Mouse (Mus musculus) embryo, embryonic 11.5 days (tissue): Measurements from ENCODE around the gene Tmem26.
"Not testable (repeated sequence)": the region's sequence is repeated elsewhere in the genome, so short reads cannot be mapped to it uniquely, and the experiment has no call there.

Experiments used
- DNase-seq: peaks from one replicate; pipeline ENCODE4 v3.0.0-alpha.2; 2012; ENCODE audit warnings: low read depth, low spot score

Gene Tmem26

DNA sequence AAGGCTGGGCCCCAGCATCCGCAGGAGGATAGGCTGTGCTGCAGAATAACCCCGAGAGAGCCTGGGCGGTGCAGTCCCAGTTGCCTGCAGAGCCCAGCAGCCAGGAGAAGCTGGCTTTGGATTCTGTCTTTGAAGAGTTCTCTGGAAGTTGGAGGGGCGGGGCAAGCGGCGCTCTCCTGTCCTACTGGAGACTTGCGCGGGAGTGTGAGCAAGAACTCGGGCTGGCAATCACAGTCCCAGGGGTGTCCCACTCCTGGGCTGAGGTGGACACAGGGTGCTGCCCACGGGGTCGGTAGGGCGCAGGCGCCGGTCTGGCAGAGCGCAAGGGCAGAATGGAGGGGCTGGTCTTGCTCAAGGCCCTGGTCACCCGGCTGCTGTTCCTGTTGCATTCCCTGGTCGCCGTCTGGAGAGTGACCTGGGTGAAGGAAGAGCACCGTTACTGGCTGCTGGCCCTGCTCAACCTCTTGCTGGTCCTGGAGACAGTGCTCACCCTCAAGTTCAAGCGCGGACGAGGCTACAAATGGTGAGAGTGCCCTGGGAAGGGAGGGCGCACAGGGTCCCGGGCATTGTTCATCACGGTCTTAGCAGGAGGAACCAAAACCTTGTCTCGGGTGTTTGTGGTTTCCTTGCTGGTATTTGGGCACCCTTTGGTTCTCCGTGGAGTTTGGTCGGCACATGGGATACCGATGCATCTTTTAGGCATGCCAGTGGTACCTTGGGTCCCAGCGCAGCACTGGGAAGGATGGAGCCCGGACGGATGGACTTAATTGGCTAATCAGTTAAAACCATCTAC, at the start of gene Tmem26:
Gene Tmem26 (plus strand): TSS at position 79 of the 793 bp plus-strand sequence.
- DNase-seq, result peak; percentile 22

DNA sequence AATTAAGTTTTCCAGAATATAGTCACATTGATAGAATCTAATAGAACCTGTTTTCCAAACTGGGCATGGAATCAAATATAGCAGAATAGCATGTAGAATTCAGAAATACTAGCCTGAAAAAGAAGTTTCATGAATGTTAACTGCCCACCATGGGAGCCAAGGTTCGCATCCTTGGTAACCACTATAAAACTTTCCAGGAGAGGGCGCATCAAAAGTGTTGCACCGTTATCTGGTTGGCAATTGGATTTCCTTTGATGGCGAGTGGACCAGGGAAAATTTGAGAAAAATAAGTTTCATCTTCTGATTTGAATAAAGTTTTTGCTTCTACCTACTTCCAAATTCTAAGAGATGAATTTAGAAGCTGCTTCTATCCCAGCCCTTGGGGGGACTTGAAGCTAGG, 44.8 kb upstream of the Tmem26 start:
- DNase-seq, result no peak

DNA sequence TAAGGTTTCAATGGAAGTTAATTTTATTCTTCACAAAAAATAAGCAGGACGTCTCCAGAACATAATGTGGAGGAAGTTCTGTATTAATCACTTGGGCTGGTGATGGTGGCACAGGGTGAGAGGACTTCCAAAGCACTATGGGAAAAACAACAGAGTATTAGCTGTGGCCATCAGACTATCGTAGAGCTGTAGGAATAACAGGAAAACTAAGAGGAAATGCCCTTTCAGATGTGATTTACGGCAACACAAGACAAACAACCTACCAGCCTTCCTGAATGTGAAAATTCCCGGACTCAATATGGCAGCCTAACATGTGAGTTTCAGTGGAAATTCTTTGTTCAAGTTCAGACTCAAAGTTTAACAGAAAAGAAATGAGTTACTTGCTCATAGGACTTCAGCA, 42.2 kb upstream of the Tmem26 start:
- DNase-seq, result no peak

DNA sequence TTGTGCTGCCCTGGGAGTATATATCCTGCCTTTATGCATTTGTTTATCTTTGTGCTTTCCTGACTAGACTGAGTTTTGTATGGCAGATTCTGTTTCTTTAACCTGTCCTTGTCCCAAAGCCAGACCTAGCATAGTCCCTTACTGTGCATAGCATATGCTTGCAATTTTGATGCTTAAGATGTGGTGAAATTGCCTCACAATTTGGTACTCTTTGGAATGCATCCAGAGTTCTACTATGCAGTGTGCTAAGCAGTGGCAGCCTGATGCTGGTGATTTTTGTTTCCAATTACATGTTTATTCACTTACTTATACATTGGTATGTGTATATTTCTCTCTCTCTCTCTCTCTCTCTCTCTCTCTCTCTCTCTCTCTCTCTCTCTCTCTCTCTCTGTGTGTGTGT, 37.9 kb upstream of the Tmem26 start:
- DNase-seq, result no peak

DNA sequence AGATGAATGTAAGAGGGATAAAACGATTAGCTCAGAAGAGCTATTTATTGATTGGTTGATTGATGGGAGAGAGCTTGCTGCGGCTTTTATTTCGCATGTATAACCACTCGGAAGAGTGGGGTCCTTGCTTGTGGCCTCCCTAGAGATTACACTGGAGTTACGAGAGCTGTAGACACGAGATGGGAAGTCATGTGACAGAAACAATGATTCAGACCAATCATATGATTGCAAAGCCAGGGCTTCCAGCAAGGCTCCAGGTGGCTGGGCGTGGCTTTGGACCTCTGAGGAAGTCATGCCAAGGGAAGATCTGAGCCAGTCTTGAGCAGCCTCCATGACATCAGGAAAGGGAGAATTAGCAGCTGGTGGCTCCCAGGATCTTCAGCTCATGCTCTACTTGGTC, 32.3 kb upstream of the Tmem26 start:
- DNase-seq, result no peak

DNA sequence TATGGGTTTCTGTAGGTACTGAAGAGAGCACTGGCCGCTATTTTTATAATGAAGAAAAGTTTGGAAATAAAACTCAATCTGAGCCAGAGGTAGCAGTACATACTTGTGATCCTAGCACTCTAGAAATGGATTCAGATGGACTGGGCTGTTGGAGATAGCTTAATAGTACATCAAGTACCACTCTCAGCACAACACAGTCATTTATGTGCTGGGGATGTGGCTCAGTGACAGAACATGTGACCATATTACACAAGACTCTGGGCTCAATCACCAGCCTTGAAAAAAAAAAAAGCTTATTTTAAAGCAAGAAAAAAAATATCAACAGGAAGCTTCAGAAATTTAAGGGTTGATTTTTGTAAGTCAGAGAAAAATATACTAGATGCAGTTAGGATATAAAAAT, 31.0 kb upstream of the Tmem26 start:
- DNase-seq, result no peak

DNA sequence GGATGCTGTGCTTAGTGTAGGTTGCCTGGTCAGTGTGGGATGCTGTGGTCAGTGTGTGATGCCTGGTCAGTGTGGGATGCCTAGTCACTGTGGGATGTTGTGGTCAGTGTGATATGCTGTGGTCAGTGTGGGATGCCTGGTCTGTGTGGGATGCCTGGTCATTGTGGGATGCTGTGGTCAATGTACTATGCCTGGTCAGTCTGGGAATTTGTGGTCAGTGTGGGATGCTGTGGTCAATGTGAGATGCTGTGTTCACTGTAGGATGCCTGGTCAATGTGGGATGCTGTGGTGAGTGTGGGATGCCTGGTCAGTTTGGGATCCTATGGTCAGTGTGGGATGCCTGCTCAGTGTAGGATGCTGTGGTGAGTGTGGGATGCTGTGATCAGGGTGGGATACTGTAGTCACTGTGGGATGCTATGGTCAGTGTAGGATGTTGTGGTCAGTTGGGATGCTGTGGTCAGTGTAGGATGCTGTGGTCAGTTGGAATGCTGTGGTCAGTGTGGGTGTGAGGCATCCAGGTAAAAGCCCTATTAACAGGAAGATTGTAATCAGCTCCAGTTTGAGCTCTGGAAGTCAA, 27.6 kb upstream of the Tmem26 start:
- no peak for DNase-seq

DNA sequence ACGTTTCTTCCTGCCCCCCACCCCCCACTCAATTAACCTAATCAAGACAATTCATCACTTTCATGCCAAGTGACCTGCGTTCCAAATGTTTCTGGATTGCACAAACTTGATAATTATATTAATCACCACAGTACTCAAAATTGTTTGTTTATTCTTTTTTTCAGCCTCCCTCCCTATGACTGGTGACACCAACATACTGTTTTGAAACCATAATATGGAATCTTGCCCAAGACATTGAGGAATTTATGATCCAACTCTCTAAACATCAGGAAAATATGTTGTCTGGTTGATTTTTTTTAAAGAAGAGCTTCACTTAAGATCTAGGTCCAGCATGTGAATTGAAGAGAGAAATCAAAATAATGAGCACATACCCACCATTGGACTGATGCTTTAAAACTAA, 19.2 kb upstream of the Tmem26 start:
- DNase-seq, result no peak

DNA sequence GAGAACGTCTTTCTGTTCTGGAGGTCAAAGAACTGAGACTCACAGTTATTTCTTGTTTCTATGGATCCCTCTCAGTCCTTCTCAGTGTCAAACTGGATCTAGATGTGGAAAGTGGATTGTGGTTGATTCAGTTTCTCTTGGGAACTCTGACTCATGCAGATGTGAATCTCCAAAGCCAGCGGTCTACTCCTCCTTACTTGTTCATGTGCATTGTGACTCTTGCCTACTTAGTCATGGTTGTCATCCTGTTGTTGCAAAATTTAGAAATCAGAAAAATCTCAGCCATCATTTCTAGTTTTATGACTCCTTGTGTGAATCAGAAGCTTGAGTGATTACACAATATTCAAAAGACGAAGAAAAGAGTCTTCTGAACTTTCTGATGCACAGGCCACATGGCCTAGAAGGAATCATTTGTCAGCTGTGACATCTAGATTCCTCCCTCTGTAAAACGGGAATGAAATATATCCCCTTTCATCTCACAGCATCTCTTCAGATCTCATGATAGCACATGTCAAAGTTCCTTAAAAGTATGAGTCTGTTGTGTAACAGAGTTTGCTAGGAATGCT, 17.9 kb upstream of the Tmem26 start:
- DNase-seq, result no peak

DNA sequence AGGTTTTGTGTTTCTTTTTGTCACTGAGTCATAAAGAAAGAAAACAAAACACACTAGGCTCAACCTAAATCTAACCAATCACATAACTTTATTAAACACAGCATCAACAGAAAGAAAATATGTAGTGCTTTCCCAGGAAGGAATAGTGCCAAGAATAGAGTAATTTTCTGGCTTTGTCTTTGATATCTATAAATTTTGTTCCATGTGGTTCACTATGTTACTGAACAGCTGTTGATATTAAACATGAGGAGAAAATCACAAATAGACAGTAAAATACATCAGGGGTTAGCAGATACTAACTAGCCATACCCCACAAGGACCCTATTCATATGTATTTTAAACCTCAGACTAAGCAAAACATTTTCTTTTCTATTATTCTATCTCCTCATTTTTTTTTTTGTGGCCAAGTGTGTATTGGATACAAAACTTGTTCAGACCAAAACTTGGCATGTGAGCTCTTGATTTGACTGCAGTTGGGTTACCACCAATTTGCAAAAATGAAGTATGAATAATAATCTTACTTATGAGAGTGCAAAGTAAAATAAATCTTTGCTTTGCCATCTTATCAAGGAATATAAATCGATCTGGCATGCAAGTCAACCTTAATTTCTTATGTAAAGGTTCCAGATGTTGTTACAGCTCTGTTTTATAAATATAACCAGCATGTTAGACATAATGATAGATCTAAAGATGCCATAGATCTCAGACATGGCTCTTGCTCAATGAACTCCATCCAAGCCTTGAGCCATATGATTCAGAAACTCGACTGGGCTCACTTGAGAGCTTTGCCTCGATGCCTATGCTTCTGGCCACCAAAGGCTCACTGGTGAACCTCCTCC, 16.2 kb upstream of the Tmem26 start:
- DNase-seq, result no peak

DNA sequence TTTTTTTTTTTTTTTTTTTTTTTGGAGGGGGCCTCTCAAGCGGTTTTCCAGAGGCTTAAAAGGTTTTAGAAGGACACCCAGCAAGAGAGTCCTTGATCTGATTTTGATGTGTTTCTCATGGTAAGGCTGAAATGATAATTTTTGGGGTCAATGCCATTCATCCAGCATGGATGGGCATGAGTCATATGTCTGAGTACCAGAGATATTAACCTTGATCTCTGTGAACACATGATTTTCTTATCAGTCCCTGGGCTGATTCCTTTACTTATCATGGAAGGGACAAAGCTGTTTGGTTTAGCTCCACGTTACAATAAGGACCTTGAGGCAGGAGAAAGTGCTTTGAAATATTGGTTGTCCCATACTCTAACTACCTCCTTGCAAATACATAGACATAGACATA, 10.5 kb upstream of the Tmem26 start:
- no peak for DNase-seq

DNA sequence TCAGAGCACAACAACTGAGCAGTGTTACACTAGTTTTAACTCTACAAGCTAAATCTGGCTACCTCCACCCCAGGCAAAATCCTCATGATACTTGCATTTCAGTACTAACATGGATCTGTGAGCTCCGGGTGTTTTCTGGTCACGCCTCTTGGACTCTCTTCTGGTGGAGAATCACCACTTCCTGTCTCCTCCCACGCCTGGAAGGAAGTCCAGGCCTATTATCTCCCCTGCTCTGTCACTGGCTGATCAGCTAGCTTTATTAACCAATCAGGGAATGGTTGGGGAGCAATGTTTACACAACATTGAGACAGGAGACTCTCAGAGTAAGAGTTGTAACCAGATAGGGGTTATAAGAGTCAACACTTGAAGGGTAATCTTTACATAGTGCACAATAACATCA, 9.1 kb upstream of the Tmem26 start:
- no peak for DNase-seq

DNA sequence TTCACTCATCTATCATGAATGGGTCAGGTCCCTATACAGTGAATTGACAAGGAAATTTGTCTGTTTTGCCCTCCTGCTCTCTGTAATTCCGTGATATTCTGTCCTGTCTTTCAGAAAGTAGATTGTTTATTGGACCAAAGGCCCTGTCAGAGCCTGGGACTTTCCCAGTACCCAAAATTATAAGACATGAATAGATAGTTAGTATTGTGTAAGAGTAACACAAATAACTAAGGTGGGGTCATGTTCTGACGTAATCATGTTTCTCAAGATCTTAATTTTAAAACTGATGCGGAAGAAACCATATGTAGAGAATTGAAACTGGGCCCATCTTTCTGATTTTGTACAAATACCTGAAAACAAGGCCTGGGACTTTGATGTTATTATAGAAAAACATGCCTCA, 8.1 kb upstream of the Tmem26 start:
- no peak for DNase-seq

DNA sequence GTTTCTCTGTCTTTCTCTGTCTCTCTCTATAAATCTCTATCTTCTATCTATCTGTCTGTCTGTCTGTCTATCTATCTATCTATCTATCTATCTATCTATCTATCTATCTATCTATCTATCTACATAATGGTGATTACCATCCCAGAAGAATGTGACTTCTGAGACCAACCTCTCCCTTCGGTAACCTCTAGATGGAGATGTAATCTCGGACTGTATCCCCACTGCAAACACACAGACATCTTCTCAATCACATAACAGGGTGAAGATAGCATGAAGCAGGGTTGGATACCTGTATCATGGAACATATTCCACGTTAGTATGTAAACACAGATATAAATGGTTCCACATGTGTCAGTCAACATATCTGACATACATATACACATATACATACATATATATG, 5.1 kb upstream of the Tmem26 start:
- DNase-seq, result no peak

DNA sequence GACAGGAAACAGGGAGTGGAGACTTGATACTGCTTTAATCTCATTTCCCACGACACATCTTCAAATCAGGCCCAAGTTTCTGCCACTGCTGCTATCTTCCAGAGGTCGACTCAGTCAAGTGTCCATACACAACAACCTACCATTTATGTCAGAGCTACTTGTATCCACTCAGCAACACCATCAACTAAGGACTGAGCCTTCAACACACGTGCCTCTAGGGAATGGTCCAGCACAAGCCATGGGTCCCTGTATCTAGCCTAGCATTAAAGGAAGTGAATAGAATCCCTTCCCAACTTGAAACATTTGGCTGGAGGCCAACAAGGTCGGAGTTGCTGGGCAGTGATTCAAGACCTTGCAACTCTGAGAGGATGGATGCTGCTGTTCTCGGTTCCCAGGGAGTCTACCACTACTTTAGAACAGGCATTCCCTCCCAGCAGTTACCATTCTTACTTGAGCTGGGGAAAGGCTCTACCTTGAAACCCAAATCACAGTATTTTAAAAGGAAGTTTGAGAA, 2.5 kb upstream of the Tmem26 start:
- no peak for DNase-seq

DNA sequence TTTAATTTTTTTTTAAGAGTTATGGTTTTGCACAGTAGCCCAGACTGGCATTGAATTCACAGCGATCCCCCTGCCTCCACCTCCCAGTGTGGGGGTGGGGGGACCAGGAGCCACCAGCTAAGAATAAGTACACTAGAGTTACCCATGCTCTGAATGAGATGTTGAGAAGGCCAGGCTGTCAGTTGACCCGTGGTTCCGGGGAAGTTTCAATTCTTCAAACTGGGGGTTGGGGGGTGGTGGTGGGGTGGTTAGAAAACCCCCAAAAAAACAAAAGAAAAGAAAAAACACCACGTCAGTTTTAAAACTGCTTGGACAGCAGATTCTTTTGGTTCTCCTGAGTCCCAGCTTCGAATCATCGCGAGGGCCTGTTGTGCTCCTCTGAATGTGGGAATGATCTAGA, 431 bp upstream of the Tmem26 start:
- DNase-seq, result no peak

DNA sequence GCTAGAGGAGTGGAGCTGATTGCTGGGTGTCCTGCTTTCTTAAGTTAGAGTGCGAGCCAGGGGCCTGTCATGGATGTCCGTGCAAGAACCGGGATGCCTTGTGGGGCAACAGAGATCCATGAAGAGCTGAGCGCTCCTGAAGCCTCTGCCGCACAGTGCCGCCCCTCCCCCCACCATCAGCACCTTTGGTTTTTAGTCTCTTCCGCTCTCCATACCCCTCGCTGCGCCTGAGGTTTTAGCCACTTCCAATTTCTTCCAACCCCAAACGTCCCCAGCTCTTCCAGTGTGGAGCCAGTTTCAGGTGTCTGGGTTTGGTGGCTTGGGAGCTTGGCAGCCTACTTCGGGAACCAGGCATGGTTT, 895 bp downstream of the Tmem26 start:
- DNase-seq, result no peak

DNA sequence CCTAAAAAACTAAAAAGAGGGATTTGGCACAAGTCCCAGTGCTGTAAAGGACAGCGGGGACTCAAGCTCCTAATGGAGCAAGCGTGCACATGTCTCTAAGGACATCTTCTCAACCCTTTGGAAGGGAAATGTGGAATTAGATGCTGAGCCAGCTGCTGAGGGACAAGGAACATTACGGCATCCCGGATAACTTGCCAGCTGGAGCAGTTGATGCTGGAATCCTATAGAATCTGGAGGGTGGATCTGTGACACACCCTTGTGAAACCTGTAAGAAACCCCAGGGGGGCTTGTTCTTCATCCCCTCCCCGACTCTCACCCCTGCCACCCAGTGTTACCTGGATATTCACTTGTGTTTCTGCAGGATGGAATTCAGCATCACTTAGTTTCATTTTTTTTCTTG, 4.0 kb downstream of the Tmem26 start:
- DNase-seq, result no peak

DNA sequence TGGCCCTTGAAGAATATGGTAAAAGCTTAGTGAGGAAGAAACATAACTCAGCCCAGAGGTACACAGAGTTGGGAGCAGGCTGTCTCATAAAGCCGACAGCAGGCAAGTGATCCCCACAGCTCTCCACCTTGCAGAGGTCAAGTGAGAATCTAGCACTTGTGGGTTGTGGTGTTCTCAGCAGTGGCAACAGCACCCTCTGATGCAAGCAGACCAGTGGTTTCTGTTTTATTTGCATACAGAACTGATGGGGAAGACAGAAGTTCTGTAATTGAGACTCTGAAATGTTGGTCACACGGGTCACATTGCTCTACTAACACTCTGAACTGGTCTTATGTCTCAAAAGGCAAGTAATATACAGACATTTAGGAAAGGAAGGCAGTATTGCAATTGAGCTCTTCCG, 12.2 kb downstream of the Tmem26 start:
- DNase-seq, result no peak

DNA sequence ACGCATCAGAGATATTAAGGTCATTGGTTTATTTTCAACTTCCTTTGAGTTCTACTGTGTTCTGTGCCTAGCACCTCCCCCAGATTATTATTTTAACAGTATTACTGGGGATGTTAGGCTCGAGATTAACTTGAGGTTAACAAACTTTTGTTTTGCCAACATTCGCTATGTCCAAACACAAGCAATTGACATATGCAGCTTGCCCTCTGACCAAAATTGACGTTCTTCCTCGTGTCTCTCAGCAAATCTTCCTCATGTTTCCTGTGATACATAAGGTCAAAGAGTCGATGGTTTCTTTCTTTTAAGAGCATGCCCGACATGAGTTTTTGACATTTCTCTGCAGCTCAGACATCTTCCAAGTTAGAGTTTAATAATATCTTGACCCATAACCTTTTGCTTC, 13.9 kb downstream of the Tmem26 start:
- no peak for DNase-seq

DNA sequence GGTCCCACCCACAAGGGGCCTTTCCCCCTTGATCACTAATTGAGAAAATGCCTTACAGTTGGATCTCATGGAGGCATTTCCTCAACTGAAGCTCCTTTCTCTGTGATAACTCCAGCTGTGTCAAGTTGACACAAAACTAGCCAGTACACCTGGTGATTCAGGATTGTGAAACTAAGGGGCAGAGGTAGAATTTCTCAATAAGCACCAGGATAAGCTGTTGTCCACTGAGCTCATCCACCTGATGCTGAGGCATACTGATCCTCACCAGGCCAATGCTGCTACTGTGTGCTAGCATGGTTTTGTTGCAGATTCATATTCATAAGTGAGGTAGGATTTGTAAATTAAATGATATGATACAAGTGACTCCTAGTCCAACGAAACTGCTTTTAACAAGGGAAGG, 15.5 kb downstream of the Tmem26 start:
- DNase-seq, result not testable (repeated sequence)

DNA sequence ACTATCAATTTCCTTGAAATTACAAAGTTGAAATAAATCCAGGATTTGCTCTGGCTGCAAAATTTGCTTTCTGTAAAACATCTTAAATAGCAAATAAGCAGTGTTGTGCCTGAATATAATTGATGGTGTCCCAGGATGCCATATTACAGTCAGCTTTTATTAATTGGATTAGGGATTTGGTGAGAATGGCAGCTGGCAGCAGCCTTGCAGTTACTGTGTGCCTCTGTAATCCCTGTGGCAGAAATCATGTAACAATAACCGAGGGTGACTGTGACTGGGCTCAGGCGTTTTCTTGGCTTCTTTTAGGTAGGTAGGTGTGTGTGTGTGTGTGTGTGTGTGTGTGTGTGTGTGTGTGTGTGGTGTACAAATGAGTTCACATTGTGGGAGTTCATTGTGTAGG, 16.8 kb downstream of the Tmem26 start:
- no peak for DNase-seq
